Mouse (Mus musculus) heart, embryonic 11.5 days (tissue): ENCODE data around the gene I830077J02Rik. TPM values are rescaled to one million over a fixed set of nuclear protein-coding genes. Genes with fewer than 3 reads are reported as not detected.

ENCODE experiments used
- ATAC-seq: fragments of 200-750 bp; cut with Nextera tagmentation; replicated peaks from 2 replicates; pipeline ENCODE4 v1.8.0; 2017; ENCODE audit warnings: moderate library complexity; ENCODE audit not compliant: insufficient number of reproducible peaks, low FRiP score, low TSS enrichment
- H3K27ac ChIP-seq: fragments of 300-500 bp; sonication (generic); 2 replicates; pipeline ENCODE4 v1.5.1; 2014; ENCODE audit warnings: mild to moderate bottlenecking, low read depth, low read length
- H3K27me3 ChIP-seq: fragments of 300-500 bp; sonication (generic); 2 replicates; pipeline ENCODE4 v1.6.1; 2014; ENCODE audit warnings: mild to moderate bottlenecking, low read length, mixed read lengths; ENCODE audit not compliant: control insufficient read depth, insufficient read depth
- H3K36me3 ChIP-seq: fragments of 300-500 bp; sonication (generic); 2 replicates; pipeline ENCODE4 v1.6.1; 2014; ENCODE audit warnings: mild to moderate bottlenecking, low read length, moderate library complexity, mixed read lengths; ENCODE audit not compliant: control insufficient read depth, insufficient read depth
- H3K4me1 ChIP-seq: fragments of 300-500 bp; sonication (generic); 2 replicates; pipeline ENCODE4 v1.6.1; 2014; ENCODE audit warnings: low read length; ENCODE audit not compliant: control insufficient read depth, insufficient read depth
- H3K4me2 ChIP-seq: fragments of 300-500 bp; sonication (generic); 2 replicates; pipeline ENCODE4 v1.6.1; 2014; ENCODE audit warnings: mild to moderate bottlenecking, moderate library complexity
- H3K4me3 ChIP-seq: fragments of 300-500 bp; sonication (generic); 2 replicates; pipeline ENCODE4 v1.5.1; 2014; ENCODE audit warnings: low read depth, low read length
- H3K9ac ChIP-seq: fragments of 300-500 bp; sonication (generic); 2 replicates; pipeline ENCODE4 v1.6.1; 2014; ENCODE audit warnings: mild to moderate bottlenecking, low read depth, low read length, moderate library complexity
- H3K9me3 ChIP-seq: fragments of 300-500 bp; sonication (generic); replicated peaks from 2 replicates; pipeline ENCODE4 v1.6.1; 2016; ENCODE audit warnings: low read length; ENCODE audit not compliant: control insufficient read depth
- WGBS: fragments of 180-500 bp; shearing (Covaris S2); extraction: QIAGEN DNeasy Blood & Tissue Kit; methylation state at CpG from one replicate; pipeline ENCODE4 v1.1.7; 2014; ENCODE audit not compliant: insufficient replicate concordance; 5-methylcytosine and 5-hydroxymethylcytosine counted together
- polyA plus RNA-seq: library from polyadenylated mRNA; unstranded; fragments of >200 nt; fragmentation: Nextera tagmentation; extraction: Ambion mirVana; gene quantifications from 2 replicates; pipeline ENCODE4 v1.2.1, GENCODE M21; 2014

I830077J02Rik gene
- polyA plus RNA-seq, 1 experiment from 2014 or later = 2.6 TPM

DNA sequence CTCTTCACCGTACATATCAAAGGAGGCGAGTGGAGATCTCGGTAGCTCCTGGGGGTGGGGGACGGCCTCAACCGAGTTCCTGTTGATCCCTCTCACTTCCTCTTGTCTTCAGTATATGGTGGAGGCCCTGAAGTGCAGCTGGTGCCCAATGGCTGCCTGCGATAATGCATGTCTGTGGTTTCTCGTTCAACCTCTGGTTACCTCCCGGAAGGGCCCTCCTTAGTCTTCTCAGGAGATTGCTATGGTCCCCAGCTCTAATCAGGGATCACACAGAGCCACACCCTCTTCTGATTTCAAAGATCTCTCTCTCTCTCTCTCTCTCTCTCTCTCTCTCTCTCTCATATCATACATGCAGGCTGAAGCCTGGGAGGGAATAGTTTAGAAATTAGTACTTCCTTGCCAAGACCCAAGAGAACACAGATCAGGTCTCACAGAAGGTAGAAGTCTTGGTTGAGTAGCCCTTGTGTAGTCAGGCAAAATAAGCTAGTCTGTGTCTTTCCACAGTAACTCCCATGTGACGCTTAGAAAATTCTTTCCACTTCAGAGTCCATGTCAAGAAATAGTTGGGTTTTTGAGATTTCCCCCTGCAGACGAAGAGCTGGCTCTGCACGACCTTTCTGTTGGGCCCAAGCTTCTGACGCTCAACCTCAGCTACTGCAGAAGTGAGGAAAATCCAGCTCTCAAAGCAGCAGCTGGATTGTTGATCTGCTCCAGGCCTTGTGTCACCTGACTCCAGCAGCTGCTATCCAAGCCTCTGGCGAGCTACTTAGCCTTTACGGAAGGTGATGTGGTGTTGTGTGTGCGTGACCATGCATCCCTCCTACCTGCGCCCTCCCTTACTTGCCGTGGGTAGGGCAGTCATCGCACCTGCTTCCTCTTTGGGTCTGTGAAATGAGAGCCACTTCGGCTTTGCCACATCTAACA, 39.6 kb downstream of the I830077J02Rik start:
- ATAC-seq = no peak
- Histone ChIP-seq H3K4me2 (no peak overlapping the region), H3K9me3 (no peaks in the 10 kb centered on the region), H3K27me3 (no peaks in the 10 kb centered on the region), H3K9ac (no peak overlapping the region), H3K4me1 (peaks cover 28% of the 10 kb centered on the region), H3K27ac (no peak overlapping the region), H3K4me3 (no peak overlapping the region), H3K36me3 (no peaks in the 10 kb centered on the region)
- 66% methylated on average over 19 of the region's 19 CpGs for WGBS

DNA sequence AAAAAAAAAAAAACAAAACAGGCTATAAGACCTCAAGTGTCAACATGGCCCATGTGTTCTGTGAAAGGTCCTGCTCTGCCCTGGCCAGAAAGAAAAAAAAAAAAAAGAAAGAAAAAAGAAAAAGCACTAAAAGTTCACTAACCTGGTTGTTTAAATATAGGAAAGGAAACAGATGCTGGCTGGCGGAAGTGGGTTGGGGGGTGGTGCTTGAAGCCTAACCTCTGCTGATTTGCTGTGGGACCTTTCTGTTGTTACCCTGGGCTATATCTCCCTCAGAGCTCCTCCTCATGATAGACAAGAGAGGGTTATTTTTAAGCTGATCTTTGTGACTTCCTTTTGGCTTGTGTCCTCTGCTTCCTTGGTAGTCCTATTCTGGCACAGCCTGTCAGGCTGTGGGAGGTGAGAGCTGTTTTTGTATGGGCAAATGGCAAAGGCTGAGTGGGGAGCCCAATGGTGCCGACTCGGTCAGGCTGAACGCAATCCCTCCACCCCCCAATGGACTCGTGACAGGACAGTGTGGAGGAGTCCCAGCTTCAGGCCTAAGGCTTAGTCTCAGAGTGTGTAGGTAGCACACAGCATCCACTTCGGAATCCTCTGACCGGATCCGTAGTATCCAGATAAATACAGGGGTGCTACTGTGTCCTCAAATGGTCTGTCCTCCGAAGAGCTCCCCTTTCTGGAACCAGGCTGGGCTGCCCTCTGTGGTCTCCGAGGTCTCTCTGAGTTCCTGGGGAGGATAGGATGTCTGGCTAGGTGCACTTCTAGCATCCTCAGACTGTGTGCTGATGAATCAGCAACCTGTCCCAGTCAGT, 40.5 kb downstream of the I830077J02Rik start:
- H3K27ac ChIP-seq = no peak overlapping the region
- H3K9ac ChIP-seq = no peak overlapping the region
- no peak overlapping the region for H3K4me3 ChIP-seq
- peaks cover 28% of the 10 kb centered on the region for H3K4me1 ChIP-seq
- WGBS = 66% methylated on average over 10 of the region's 10 CpGs
- H3K4me2 ChIP-seq = no peak overlapping the region
- H3K27me3 ChIP-seq = no peaks in the 10 kb centered on the region
- H3K9me3 ChIP-seq = no peaks in the 10 kb centered on the region
- ATAC-seq = no peak
- no peaks in the 10 kb centered on the region for H3K36me3 ChIP-seq

DNA sequence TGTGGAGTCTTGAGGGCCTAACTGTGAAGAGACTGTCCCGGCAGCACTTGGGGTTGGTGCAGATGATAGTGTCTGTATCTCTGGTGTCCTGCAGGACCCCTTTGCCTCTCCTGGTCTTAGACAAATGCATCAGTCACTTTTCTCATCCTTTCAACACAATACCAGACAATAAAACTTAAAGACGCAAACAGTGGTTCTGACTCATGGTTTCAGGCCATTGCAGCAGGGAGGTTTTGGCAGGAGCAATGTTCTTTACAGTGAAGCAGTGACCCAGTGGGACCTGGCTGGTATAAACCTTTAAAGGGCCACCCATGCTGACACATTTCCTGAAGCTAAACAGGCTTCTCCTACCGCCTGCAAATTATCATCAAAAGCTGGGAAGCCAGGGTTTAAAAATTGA, 41.3 kb downstream of the I830077J02Rik start:
- Histone ChIP-seq H3K36me3 (no peaks in the 10 kb centered on the region), H3K27ac (no peak overlapping the region), H3K9me3 (no peaks in the 10 kb centered on the region), H3K4me1 (peaks cover 28% of the 10 kb centered on the region), H3K4me3 (no peak overlapping the region), H3K27me3 (no peaks in the 10 kb centered on the region), H3K4me2 (no peak overlapping the region), H3K9ac (no peak overlapping the region)
- 53% methylated on average over 3 of the region's 3 CpGs for WGBS
- ATAC-seq = no peak

DNA sequence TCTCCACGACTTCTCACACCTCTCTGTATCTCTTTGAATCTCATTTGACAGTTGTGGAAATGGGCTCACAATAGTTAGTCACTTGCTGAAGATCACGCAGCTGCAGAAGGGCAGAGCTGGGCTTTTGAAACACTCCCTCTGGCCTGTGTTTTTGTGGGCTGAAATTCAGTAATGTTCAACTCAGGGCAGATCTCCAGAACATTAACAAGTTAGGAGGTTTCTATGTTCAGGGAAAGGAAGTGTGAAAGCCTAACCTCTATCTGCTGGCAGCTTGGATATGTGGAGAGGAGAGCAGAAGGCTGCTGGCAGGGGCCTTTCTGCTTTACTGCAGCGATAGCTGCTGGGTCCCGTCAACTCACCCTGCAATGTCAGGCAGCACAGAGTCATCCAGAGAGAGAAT, 42.2 kb downstream of the I830077J02Rik start:
- peaks cover 28% of the 10 kb centered on the region for H3K4me1 ChIP-seq
- H3K27ac ChIP-seq = no peak overlapping the region
- ATAC-seq = no peak
- no peak overlapping the region for H3K9ac ChIP-seq
- no peak overlapping the region for H3K4me2 ChIP-seq
- no peaks in the 10 kb centered on the region for H3K36me3 ChIP-seq
- WGBS = 54% methylated on average over 4 of the region's 4 CpGs
- H3K4me3 ChIP-seq = no peak overlapping the region
- no peaks in the 10 kb centered on the region for H3K27me3 ChIP-seq
- H3K9me3 ChIP-seq = no peaks in the 10 kb centered on the region

DNA sequence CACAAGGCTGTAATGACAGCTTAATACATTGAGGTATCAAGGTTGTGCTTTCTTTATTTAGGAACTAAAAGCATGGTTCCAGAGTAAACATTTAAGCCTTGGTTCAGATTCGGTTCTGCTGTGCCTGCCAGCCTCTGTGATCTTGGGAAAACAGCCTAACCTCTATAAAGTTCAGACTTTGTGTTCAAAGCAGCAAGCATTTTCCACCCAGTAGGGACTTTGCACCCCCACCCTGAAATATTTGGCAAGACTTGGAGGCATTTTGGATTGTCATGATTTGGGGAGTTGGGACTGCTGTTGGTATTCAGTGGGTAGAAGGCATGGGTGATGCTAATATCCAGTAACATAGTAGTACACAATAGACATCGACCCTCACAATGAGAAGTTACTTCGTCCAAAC, 43.5 kb downstream of the I830077J02Rik start:
- Histone ChIP-seq H3K4me2 (no peak overlapping the region), H3K36me3 (no peaks in the 10 kb centered on the region), H3K4me1 (peaks cover 16% of the 10 kb centered on the region), H3K27me3 (no peaks in the 10 kb centered on the region), H3K9ac (no peak overlapping the region), H3K4me3 (no peak overlapping the region), H3K9me3 (no peaks in the 10 kb centered on the region), H3K27ac (no peak overlapping the region)
- no peak for ATAC-seq
- 76% methylated on average over 3 of the region's 3 CpGs for WGBS

DNA sequence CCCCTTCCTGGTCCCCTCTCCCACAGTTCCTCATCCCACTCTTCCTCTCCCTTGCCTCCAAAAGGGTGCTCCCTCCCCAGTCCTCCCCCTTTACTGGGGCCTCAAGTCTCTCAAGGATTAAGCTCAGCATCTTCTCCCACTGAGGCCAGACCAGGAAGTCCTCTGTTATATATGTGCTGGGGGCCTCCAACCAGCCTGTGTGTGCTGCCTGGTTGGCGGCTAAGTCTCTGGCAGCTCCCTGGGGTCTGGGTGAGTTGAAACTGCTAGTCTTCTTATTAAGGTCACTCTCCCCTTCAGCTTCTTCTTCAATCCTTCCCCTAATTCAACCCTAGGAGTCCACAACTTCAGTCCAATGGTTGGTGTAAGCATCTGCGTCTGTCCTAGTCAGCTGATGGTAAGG, 49.4 kb downstream of the I830077J02Rik start:
- ATAC-seq = no peak
- Histone ChIP-seq H3K4me3 (no peak overlapping the region), H3K9me3 (no peaks in the 10 kb centered on the region), H3K27me3 (peaks cover 5% of the 10 kb centered on the region), H3K4me1 (no peaks in the 10 kb centered on the region), H3K27ac (no peak overlapping the region), H3K9ac (no peak overlapping the region), H3K4me2 (no peak overlapping the region), H3K36me3 (no peaks in the 10 kb centered on the region)
- WGBS = 84% methylated on average over 2 of the region's 2 CpGs

DNA sequence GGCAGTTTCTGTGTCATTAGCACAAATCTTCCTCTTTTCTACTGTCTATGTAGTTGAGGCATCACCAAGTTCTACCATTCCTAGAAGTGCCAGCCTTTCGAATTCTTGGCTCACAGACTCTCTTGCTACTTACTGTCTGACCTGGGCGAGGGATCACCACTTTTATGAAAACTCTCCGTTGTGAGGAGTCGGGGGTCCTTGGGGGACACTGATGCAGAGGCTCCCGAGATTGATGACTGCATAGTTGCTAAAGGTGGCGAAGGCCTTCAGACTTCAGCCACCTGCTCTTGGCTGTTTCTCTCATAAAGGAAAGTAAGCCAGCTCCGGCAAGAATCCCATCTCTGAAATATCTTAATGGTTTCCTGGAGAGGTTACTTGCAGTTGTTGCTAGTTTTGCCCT, 50.4 kb downstream of the I830077J02Rik start:
- H3K9ac ChIP-seq = no peak overlapping the region
- H3K9me3 ChIP-seq = no peaks in the 10 kb centered on the region
- H3K4me3 ChIP-seq = no peak overlapping the region
- ATAC-seq = no peak
- H3K27ac ChIP-seq = no peak overlapping the region
- no peaks in the 10 kb centered on the region for H3K4me1 ChIP-seq
- 80% methylated on average over 7 of the region's 7 CpGs for WGBS
- no peak overlapping the region for H3K4me2 ChIP-seq
- H3K27me3 ChIP-seq = peaks cover 7% of the 10 kb centered on the region
- no peaks in the 10 kb centered on the region for H3K36me3 ChIP-seq

DNA sequence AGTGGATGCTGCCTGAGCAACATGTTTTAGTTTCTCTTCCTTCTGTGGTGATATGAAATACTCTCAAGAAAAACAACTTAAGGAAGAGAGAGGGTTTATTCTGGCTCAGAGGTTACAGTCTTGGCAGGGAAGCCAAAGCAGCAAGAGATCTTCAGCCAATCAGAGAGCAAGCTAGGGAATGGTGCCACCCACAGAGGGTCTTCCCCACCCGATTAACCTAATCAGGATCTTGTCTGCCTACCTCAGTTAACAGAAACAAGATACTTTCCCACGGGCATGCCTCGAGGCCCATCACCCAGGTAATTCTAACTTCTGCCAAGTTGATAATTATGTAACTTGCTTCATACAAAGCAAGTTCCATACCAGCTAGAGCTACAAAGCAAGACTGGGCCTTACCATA, 52.0 kb downstream of the I830077J02Rik start:
- no peak for ATAC-seq
- no peak overlapping the region for H3K4me3 ChIP-seq
- peaks cover 10% of the 10 kb centered on the region for H3K27me3 ChIP-seq
- no peak overlapping the region for H3K4me2 ChIP-seq
- H3K9ac ChIP-seq = no peak overlapping the region
- H3K9me3 ChIP-seq = no peaks in the 10 kb centered on the region
- H3K36me3 ChIP-seq = no peaks in the 10 kb centered on the region
- WGBS = 50% methylated on average over 3 of the region's 3 CpGs
- no peak overlapping the region for H3K27ac ChIP-seq
- H3K4me1 ChIP-seq = no peaks in the 10 kb centered on the region
